Mouse (Mus musculus): ENCODE data around the gene Tti1. TPM values are rescaled to one million over a fixed set of nuclear protein-coding genes. Genes with fewer than 3 reads are reported as not detected.

Gene Tti1
- polyA plus RNA-seq (2012; rRNA removed), result 11.6 and 12.9 TPM in 2 replicates

GRCm38 (mm10) chr2:158028354-158028863, at the start of gene Tti1, which contains the start of gene Rprd1b:
TSS of gene Tti1 (minus strand) at chr2:158028433.
TSS of gene Rprd1b (plus strand) at chr2:158028497.

Other genes with a start within 250 kb of the Tti1 start
- gene Vstm2l, start 113.8 kb downstream of the Tti1 start, polyA plus RNA-seq (2012; rRNA removed), result 10.3 and 11.4 TPM in 2 replicates
- 15.3 and 15.5 TPM in 2 replicates for gene Rprd1b, start 64 bp upstream of the Tti1 start, polyA plus RNA-seq (2012; rRNA removed)
- 106 and 119 TPM in 2 replicates for gene Tgm2, start 118.0 kb upstream of the Tti1 start, polyA plus RNA-seq (2012; rRNA removed)
- gene D630003M21Rik, start 200.8 kb upstream of the Tti1 start, polyA plus RNA-seq (2012; rRNA removed), result 4.1 and 4.6 TPM in 2 replicates
- not detected in 2 replicates for gene Bpi, start 229.7 kb upstream of the Tti1 start, polyA plus RNA-seq (2012; rRNA removed)

Measured in colon, adult 2 months (tissue).